Mouse (Mus musculus): ENCODE results near the gene Tomm20l. TPM values are rescaled to one million over a fixed set of nuclear protein-coding genes. Genes with fewer than 3 reads are reported as not detected.

Tomm20l gene
- polyA plus RNA-seq, 1 experiment: not detected

DNA sequence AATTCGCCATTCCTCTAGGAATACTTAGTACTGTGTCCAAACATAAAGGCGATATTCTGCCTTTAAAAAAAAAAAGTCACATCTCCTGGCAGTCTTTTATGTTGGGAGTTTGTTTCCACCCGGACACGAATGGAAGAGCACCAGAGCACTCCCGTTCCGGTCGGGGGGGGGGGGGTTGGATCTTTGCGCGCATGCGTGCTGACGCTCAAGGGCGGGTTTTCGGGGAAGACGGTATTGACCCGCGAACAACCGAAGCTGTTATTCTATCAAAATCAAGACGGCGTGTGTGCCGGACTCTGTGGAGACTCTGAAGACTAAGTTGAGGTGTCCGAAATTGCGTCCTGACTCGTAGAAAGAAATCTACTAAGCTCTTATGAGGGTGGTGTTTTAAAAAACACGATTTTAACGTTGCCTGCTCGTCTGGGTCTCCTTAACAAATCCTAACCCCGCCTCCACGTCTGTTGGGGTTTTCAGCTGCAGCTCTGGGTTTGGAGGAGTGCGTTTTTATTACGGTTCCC, 25.8 kb downstream of the Tomm20l start:
- TF ChIP-seq CTCF (IDR thresholded peaks at IDR 0.05; ENCODE audit: extremely low read depth, insufficient read length, insufficient replicate concordance, low read depth, low read length) (no peak), POLR2A (IDR thresholded peaks at IDR 0.05; ENCODE audit: low read depth, low read length) (peak; percentile 27; the same call in 1 of the 2 replicates)
- Histone ChIP-seq H3K4me3 (ENCODE audit: low read depth, low read length) (peak overlapping the region; percentile 71), H3K27me3 (ENCODE audit: control insufficient read depth, insufficient read depth, low read length) (no peaks in the 10 kb centered on the region), H3K4me1 (ENCODE audit: control insufficient read depth, insufficient read depth, insufficient read length, low read length) (peaks cover 7% of the 10 kb centered on the region; the same call in 1 of the 2 replicates), H3K27ac (ENCODE audit: insufficient read depth, low read depth, low read length) (peak overlapping the region; percentile 76), H3K36me3 (ENCODE audit: control insufficient read depth, insufficient read depth, low read length) (peaks cover 10% of the 10 kb centered on the region)
- 1% methylated on average over 30 of the region's 30 CpGs for WGBS

DNA sequence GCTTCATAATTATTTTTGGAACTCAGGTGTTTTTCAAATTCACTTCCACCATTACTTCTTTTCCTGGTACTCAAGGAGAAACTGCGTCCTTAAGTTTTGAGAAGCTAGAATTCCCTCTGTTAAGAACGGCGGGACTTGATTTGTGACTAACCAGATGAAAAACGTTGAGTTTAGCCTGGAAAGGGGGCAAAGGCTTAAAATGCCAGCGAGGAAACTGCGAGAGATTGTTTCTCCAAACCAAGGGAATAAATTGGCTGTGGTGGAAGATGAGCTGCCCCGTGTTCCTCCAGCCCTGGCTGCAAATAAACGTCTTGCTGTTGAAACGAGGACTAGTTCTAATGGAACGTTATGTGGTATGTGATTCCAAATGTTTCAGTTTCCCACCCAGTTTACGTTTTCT, 26.5 kb downstream of the Tomm20l start:
- H3K4me1 ChIP-seq (ENCODE audit: control insufficient read depth, insufficient read depth, insufficient read length, low read length): peaks cover 7% of the 10 kb centered on the region; the same call in 1 of the 2 replicates
- peak overlapping the region; percentile 53 for H3K4me3 ChIP-seq (ENCODE audit: low read depth, low read length)
- H3K27ac ChIP-seq (ENCODE audit: insufficient read depth, low read depth, low read length): no peak overlapping the region
- H3K36me3 ChIP-seq (ENCODE audit: control insufficient read depth, insufficient read depth, low read length): peaks cover 12% of the 10 kb centered on the region
- 1% methylated on average over 11 of the region's 11 CpGs for WGBS
- H3K27me3 ChIP-seq (ENCODE audit: control insufficient read depth, insufficient read depth, low read length): no peaks in the 10 kb centered on the region
- no peak for TF ChIP-seq CTCF (IDR thresholded peaks at IDR 0.05; ENCODE audit: extremely low read depth, insufficient read length, insufficient replicate concordance, low read depth, low read length)
- TF ChIP-seq POLR2A (IDR thresholded peaks at IDR 0.05; ENCODE audit: low read depth, low read length): no peak

DNA sequence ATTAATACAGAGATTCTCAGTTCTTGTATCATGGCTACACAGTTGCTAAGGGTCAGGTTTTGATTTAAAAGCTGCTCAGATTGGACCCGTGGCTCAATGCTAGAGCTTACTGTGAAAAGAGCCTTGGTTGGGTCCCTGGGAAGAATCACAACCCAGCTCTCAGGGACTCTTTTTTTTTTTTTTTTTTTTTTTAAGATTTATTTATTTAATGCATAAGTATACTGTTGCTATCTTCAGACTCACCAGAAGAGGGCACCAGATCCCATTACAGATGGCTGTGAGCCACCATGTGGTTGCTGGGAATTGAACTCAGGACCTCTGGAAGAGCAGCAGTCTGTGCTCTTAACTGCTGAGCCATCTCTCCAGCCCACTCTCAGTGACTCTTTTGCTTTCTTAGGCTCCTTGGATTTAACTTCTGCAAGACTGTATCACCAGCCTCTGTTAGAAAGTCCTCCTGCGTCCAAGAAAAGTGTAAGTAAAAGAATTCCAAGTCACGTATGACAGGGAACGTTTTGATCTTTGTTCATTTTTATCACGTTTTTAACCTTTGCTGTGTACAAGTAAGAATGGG, 28.1 kb downstream of the Tomm20l start:
- H3K36me3 ChIP-seq (ENCODE audit: control insufficient read depth, insufficient read depth, low read length): peaks cover 16% of the 10 kb centered on the region
- peaks cover 7% of the 10 kb centered on the region; the same call in 1 of the 2 replicates for H3K4me1 ChIP-seq (ENCODE audit: control insufficient read depth, insufficient read depth, insufficient read length, low read length)
- 79% methylated on average over 5 of the region's 5 CpGs for WGBS
- peak; percentile 27; the same call in 1 of the 2 replicates for TF ChIP-seq CTCF (IDR thresholded peaks at IDR 0.05; ENCODE audit: extremely low read depth, insufficient read length, insufficient replicate concordance, low read depth, low read length)
- no peak for TF ChIP-seq POLR2A (IDR thresholded peaks at IDR 0.05; ENCODE audit: low read depth, low read length)
- no peak overlapping the region for H3K27ac ChIP-seq (ENCODE audit: insufficient read depth, low read depth, low read length)
- no peaks in the 10 kb centered on the region for H3K27me3 ChIP-seq (ENCODE audit: control insufficient read depth, insufficient read depth, low read length)
- H3K4me3 ChIP-seq (ENCODE audit: low read depth, low read length): no peak overlapping the region

DNA sequence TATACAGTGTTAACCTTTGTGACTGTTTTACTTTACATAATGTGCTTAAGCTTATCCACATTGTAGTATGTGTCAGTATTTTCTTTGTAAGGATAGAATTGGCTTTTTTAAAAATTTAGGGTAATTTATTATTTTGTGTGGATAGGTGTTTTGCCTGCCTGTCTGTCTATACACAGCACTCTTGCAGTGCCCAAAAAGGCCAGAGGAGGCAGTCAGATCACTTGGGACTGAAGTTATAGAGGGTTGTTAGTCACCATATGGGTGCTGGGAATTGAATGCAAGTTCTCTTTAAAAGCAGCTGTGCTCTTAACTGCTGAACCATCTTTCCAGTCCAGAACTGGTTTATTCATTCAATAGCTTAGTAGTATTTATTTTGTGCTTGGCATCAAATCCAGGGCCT, 30.0 kb downstream of the Tomm20l start:
- no peak for TF ChIP-seq CTCF (IDR thresholded peaks at IDR 0.05; ENCODE audit: extremely low read depth, insufficient read length, insufficient replicate concordance, low read depth, low read length)
- no peak for TF ChIP-seq POLR2A (IDR thresholded peaks at IDR 0.05; ENCODE audit: low read depth, low read length)
- Histone ChIP-seq H3K27ac (ENCODE audit: insufficient read depth, low read depth, low read length) (no peak overlapping the region), H3K4me3 (ENCODE audit: low read depth, low read length) (no peak overlapping the region), H3K27me3 (ENCODE audit: control insufficient read depth, insufficient read depth, low read length) (no peaks in the 10 kb centered on the region), H3K36me3 (ENCODE audit: control insufficient read depth, insufficient read depth, low read length) (peaks cover 16% of the 10 kb centered on the region), H3K4me1 (ENCODE audit: control insufficient read depth, insufficient read depth, insufficient read length, low read length) (peaks cover 5% of the 10 kb centered on the region; the same call in 1 of the 2 replicates)

DNA sequence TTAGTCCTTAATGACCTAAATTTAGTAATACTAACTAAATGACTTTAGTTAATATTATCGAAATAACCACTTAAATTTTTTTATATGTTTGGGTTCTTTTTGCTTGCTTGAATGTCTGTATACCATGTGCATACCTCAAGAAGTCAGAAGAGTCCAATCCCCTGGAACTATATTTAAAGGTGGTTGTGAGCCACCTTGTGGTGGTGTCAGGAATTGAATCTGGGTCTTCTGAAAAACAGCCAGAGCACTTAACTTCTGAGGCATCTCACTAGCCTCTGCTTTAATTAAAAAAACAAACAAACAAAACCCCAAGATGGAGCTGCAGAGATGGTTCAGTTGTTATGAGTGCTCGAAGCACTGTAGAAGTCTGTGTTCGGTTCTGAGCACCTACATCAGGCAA, 36.4 kb downstream of the Tomm20l start:
- H3K27me3 ChIP-seq (ENCODE audit: control insufficient read depth, insufficient read depth, low read length): no peaks in the 10 kb centered on the region
- 70% methylated on average over 3 of the region's 3 CpGs for WGBS
- H3K4me1 ChIP-seq (ENCODE audit: control insufficient read depth, insufficient read depth, insufficient read length, low read length): no peaks in the 10 kb centered on the region
- TF ChIP-seq CTCF (IDR thresholded peaks at IDR 0.05; ENCODE audit: extremely low read depth, insufficient read length, insufficient replicate concordance, low read depth, low read length) (no peak), POLR2A (IDR thresholded peaks at IDR 0.05; ENCODE audit: low read depth, low read length) (no peak)
- H3K4me3 ChIP-seq (ENCODE audit: low read depth, low read length): no peak overlapping the region
- no peak overlapping the region for H3K27ac ChIP-seq (ENCODE audit: insufficient read depth, low read depth, low read length)
- peaks cover 26% of the 10 kb centered on the region for H3K36me3 ChIP-seq (ENCODE audit: control insufficient read depth, insufficient read depth, low read length)

DNA sequence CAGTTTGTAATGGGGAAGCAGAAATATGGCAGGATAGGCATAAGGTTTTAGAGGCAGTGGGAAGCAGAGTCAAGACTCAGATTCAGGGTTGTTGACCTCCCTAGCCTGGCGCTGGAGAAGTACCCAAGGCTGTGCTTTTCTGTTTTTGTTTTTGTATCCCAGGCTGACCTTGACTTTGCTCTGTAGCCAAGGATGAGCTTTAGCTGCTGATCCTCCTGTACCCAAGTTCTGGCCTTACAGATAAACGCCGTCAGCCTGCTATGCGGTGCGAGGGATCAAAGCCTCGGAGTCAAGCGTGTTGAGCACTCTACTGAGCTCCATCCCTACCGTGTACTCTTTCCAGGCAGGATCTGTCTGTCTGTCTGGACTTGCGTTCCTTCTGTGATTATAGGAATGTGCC, 37.6 kb downstream of the Tomm20l start:
- Histone ChIP-seq H3K4me1 (ENCODE audit: control insufficient read depth, insufficient read depth, insufficient read length, low read length) (no peaks in the 10 kb centered on the region), H3K4me3 (ENCODE audit: low read depth, low read length) (no peak overlapping the region), H3K27ac (ENCODE audit: insufficient read depth, low read depth, low read length) (no peak overlapping the region), H3K27me3 (ENCODE audit: control insufficient read depth, insufficient read depth, low read length) (no peaks in the 10 kb centered on the region), H3K36me3 (ENCODE audit: control insufficient read depth, insufficient read depth, low read length) (peaks cover 24% of the 10 kb centered on the region)
- WGBS: 96% methylated on average over 9 of the region's 9 CpGs
- no peak for TF ChIP-seq CTCF (IDR thresholded peaks at IDR 0.05; ENCODE audit: extremely low read depth, insufficient read length, insufficient replicate concordance, low read depth, low read length)
- no peak for TF ChIP-seq POLR2A (IDR thresholded peaks at IDR 0.05; ENCODE audit: low read depth, low read length)

DNA sequence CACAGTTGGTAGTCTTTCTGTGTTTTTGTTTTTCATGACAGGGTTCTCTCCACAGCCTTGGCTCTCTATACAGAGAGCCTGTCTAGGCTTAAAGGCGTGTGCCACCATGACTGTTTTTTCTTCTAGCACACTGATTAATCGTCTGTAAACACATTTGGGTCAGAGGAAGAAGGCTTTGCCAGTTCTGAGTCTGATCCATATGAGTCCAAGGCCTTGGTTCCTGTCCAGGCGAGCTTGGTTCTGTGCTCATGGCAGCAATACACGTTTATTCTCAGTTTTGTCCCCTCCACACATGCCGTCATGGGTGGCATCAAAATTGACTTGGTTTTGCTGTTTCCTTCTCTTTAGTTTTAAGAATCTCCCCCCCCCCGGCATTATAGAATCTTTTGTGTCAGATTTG, 38.2 kb downstream of the Tomm20l start:
- 89% methylated on average over 6 of the region's 6 CpGs for WGBS
- H3K4me3 ChIP-seq (ENCODE audit: low read depth, low read length): no peak overlapping the region
- no peaks in the 10 kb centered on the region for H3K27me3 ChIP-seq (ENCODE audit: control insufficient read depth, insufficient read depth, low read length)
- no peak overlapping the region for H3K27ac ChIP-seq (ENCODE audit: insufficient read depth, low read depth, low read length)
- TF ChIP-seq CTCF (IDR thresholded peaks at IDR 0.05; ENCODE audit: extremely low read depth, insufficient read length, insufficient replicate concordance, low read depth, low read length) (no peak), POLR2A (IDR thresholded peaks at IDR 0.05; ENCODE audit: low read depth, low read length) (no peak)
- peaks cover 24% of the 10 kb centered on the region for H3K36me3 ChIP-seq (ENCODE audit: control insufficient read depth, insufficient read depth, low read length)
- no peaks in the 10 kb centered on the region for H3K4me1 ChIP-seq (ENCODE audit: control insufficient read depth, insufficient read depth, insufficient read length, low read length)
